Mouse (Mus musculus) stomach, postnatal 0 days (tissue): Measurements from ENCODE around the gene Il1rn. TPM values are rescaled to one million over a fixed set of nuclear protein-coding genes. Genes with fewer than 3 reads are reported as not detected.

Experiments
- ATAC-seq: fragments of 200-750 bp; cut with Nextera tagmentation; 2 replicates; pipeline ENCODE4 v1.8.0; 2017; ENCODE audit not compliant: low FRiP score, low TSS enrichment
- DNase-seq: peaks from one replicate; pipeline ENCODE4 v3.0.0-alpha.2; 2016; ENCODE audit warnings: low spot score
- H3K27ac ChIP-seq: fragments of 300-500 bp; sonication (generic); replicated peaks from 2 replicates; pipeline ENCODE4 v1.5.1; 2014; ENCODE audit warnings: mild to moderate bottlenecking, control low read depth
- H3K27me3 ChIP-seq: fragments of 300-500 bp; sonication (generic); 2 replicates; pipeline ENCODE4 v1.6.1; 2014; ENCODE audit warnings: low read length; ENCODE audit not compliant: control insufficient read depth, insufficient read depth
- H3K36me3 ChIP-seq: fragments of 300-500 bp; sonication (generic); 2 replicates; pipeline ENCODE4 v1.6.1; 2014; ENCODE audit warnings: low read length, mixed read lengths; ENCODE audit not compliant: control insufficient read depth, insufficient read depth
- H3K4me1 ChIP-seq: fragments of 300-500 bp; sonication (generic); replicated peaks from 2 replicates; pipeline ENCODE4 v1.6.1; 2014; ENCODE audit warnings: antibody characterized with exemption; ENCODE audit not compliant: control insufficient read depth, insufficient read depth
- H3K4me2 ChIP-seq: fragments of 300-500 bp; sonication (generic); replicated peaks from 2 replicates; pipeline ENCODE4 v1.6.1; 2014; ENCODE audit warnings: low read depth, mild to moderate bottlenecking, control low read depth, moderate library complexity
- H3K4me3 ChIP-seq: fragments of 300-500 bp; sonication (generic); 2 replicates; pipeline ENCODE4 v1.5.1; 2014; ENCODE audit warnings: low read depth, low read length, control low read depth
- H3K9ac ChIP-seq: fragments of 300-500 bp; sonication (generic); 2 replicates; pipeline ENCODE4 v1.6.1; 2014; ENCODE audit warnings: mild to moderate bottlenecking, low read length, control low read depth, mixed read lengths
- H3K9me3 ChIP-seq: fragments of 300-500 bp; sonication (generic); 2 replicates; pipeline ENCODE4 v1.6.1; 2016; ENCODE audit warnings: low read length; ENCODE audit not compliant: control insufficient read depth
- CTCF ChIP-seq: IDR thresholded peaks from 2 replicates; pipeline ENCODE4 v1.5.1; 2016; ENCODE audit warnings: antibody characterized with exemption, low read depth, mild to moderate bottlenecking, moderate library complexity
- EP300 ChIP-seq: optimal IDR thresholded peaks from 2 replicates; pipeline ENCODE3; 2016; ENCODE audit warnings: antibody characterized with exemption
- WGBS: fragments of 180-500 bp; shearing (Covaris S2); extraction: QIAGEN DNeasy Blood & Tissue Kit; methylation state at CpG from one replicate; pipeline ENCODE4 v1.1.7; 2014; 5-methylcytosine and 5-hydroxymethylcytosine counted together
- polyA plus RNA-seq: library from polyadenylated mRNA; unstranded; fragments of >200 nt; fragmentation: Nextera tagmentation; extraction: Ambion mirVana; gene quantifications from 2 replicates; pipeline ENCODE4 v1.2.1, GENCODE M21; 2015

The Il1rn gene
- polyA plus RNA-seq = 22.4 and 30.0 TPM in 2 replicates

DNA sequence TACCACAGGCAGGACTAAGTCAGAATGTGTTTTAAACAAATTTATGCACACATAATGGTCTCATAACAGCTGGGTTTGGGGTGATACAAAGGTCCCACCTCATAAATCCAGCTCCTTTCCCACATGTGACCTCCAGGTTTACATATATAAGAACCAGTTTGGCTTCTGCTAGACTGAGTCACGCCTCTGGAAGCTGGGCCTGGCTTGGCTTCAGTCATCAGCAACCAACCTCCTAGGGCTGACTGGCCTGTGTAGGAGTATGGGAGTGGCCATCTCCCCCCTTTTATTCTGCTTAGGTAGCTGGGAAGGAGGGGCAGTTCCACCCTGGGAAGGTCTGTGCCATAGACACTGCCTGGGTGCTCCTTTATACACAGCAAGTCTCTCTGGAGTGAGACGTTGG, at the start of gene Il1rn:
Il1rn (plus strand) TSS at position 309 of the 400 bp plus-strand sequence.
- TF ChIP-seq CTCF (no peak), EP300 (no peak)
- H3K27ac ChIP-seq = peak within 1 kb of the TSS; percentile 24; the same call in 1 of the 2 replicates
- DNase-seq (peak; percentile 42), ATAC-seq (peak; percentile 88)
- H3K4me1 ChIP-seq = no peaks in the 10 kb centered on the region
- H3K36me3 ChIP-seq = no peaks in the 10 kb centered on the region
- WGBS = 48% methylated on average over 2 of the region's 2 CpGs
- H3K4me3 ChIP-seq = no peak within 1 kb of the TSS
- no peak within 1 kb of the TSS for H3K4me2 ChIP-seq
- H3K9ac ChIP-seq = no peak within 1 kb of the TSS
- no peaks in the 10 kb centered on the region for H3K9me3 ChIP-seq
- H3K27me3 ChIP-seq = no peaks in the 10 kb centered on the region

DNA sequence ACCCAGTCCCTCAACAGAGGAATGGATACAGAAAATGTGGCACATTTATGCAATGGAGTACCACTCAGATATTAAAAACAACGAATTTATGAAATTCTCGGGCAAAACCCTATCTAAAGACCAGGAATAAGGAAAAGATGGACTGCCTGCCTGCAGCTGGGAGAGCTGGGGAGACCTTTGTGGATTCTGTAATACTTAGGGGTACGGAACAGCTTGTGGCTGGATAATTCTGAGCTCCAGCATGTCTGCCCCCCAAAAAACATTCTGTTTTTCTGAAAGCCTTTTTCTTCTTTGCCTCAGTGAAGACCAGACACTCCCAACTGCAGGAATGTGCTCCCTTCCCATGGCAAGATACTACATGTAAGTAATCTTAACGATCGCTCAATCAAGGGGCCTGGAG, 45.8 kb upstream of the Il1rn start, which contains the start of gene Il1f10:
Il1f10 (plus strand) TSS at position 301 of the 400 bp plus-strand sequence.
- no peak for DNase-seq
- TF ChIP-seq CTCF (no peak), EP300 (no peak)
- H3K4me2 ChIP-seq = no peak within 1 kb of the TSS
- no peak within 1 kb of the TSS for H3K9ac ChIP-seq
- no peaks in the 10 kb centered on the region for H3K9me3 ChIP-seq
- WGBS = 75% methylated on average over 5 of the region's 5 CpGs
- H3K4me3 ChIP-seq = no peak within 1 kb of the TSS
- ATAC-seq = no peak
- H3K36me3 ChIP-seq = no peaks in the 10 kb centered on the region
- no peaks in the 10 kb centered on the region for H3K27me3 ChIP-seq
- H3K4me1 ChIP-seq = no peaks in the 10 kb centered on the region
- H3K27ac ChIP-seq = no peak within 1 kb of the TSS

DNA sequence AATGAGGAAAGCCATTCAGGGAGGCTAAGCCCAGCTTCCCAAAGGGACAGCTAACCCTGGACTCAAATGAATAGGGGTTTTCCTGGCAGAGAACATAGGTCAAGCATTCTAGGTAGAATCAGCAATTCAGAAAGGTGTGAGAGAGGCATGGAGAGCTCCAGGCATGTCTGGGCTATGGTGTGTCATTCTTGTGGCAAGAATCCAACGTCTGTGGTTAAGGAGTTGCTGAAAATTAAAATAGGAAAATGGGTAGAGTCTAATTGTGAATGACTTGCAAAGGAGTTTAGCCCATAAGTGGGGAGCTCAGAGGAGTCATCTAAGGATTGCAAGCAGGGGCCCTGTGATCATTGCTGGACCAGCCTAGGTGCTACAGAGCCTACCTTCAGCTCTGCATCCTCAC, 42.0 kb upstream of the Il1rn start:
- H3K36me3 ChIP-seq = no peaks in the 10 kb centered on the region
- 38% methylated on average over 1 of the region's 1 CpGs for WGBS
- H3K27ac ChIP-seq = no peak overlapping the region
- DNase-seq (no peak), ATAC-seq (no peak)
- H3K4me2 ChIP-seq = no peak overlapping the region
- no peak overlapping the region for H3K4me3 ChIP-seq
- no peaks in the 10 kb centered on the region for H3K4me1 ChIP-seq
- no peaks in the 10 kb centered on the region for H3K9me3 ChIP-seq
- TF ChIP-seq CTCF = no peak
- TF ChIP-seq EP300 = no peak
- H3K9ac ChIP-seq = no peak overlapping the region
- H3K27me3 ChIP-seq = no peaks in the 10 kb centered on the region

DNA sequence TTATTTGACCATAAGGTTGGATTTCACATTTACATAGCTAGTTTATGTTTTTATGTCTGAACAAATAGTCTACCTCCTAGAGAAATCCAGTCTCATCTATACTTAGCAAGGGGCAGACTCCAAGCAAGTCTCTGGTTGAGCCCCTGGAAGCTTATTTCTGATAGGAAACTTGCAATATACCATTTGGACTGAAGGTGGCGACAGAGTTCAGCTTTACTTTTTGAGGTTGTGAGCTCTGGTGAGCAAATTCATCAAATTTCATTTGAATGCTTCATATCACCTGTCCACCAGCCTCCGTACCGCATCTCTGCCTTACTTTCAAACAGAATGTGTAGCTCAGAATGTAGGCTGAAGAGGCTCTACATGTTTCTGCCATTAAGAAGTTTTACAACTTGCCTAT, 39.8 kb upstream of the Il1rn start:
- WGBS = 3% methylated on average over 3 of the region's 3 CpGs
- H3K4me2 ChIP-seq = no peak overlapping the region
- DNase-seq = peak; percentile 49
- H3K27ac ChIP-seq = no peak overlapping the region
- H3K27me3 ChIP-seq = no peaks in the 10 kb centered on the region
- no peaks in the 10 kb centered on the region for H3K9me3 ChIP-seq
- TF ChIP-seq CTCF = peak; percentile 92
- no peak for TF ChIP-seq EP300
- H3K9ac ChIP-seq = no peak overlapping the region
- H3K36me3 ChIP-seq = no peaks in the 10 kb centered on the region
- H3K4me3 ChIP-seq = no peak overlapping the region
- ATAC-seq = no peak
- H3K4me1 ChIP-seq = no peaks in the 10 kb centered on the region

DNA sequence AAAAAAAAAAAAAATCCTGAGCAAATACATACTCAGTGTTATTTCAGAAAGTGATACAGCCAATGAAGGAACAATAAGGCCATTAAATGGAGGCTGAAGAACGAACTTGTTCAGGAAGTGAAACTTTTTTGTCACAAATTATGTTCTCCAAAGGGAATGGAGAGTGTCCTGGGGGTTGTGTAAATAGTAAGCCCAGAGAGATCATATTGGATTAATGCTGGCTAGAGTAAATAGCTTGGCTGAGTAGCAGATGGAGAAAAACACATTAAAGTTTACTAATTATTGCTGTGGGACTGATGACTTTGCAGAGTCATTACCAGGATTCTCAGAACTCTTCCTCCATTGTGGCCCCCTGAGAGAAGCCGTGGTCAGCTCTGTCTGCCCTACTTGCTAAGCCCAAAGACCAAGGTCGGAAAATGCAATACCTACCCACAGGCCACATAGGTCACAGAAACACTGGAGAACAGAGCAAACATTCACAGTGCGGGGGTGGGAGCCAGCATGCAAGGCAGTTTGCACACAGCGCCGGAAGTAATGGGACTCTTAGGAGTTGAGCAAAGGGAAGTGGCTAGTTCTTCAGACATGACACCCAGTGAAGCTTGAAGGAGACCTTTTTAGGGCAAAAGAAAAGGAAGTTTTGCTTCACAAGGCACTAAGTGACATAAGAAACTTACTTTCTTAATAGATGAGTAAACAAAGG, 25.2 kb upstream of the Il1rn start:
- WGBS = 47% methylated on average over 6 of the region's 6 CpGs
- H3K27me3 ChIP-seq = no peaks in the 10 kb centered on the region
- H3K9me3 ChIP-seq = no peaks in the 10 kb centered on the region
- no peaks in the 10 kb centered on the region for H3K36me3 ChIP-seq
- H3K4me1 ChIP-seq = no peaks in the 10 kb centered on the region
- no peak overlapping the region for H3K27ac ChIP-seq
- no peak overlapping the region for H3K4me3 ChIP-seq
- no peak overlapping the region for H3K4me2 ChIP-seq
- DNase-seq (no peak), ATAC-seq (no peak)
- TF ChIP-seq EP300 (no peak), CTCF (no peak)
- no peak overlapping the region for H3K9ac ChIP-seq

DNA sequence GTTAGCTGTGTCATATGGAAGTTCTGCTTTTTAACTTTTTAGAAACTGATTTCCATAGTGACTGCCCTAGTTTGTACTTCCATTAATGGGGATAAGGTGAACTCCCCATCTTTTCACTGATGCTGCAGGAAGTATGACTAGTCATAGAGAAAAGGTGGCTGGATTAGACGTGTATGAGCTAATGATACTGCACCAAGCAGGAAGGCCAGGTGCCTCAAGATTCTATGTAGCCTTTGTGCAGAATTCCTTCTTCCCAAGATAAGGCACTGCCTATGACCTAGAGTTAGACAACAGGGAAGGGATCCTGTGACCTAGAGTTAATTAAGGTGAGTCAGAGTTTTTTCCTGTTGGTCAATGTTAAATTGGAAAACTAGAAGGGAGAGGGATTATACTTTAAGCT, 19.7 kb upstream of the Il1rn start:
- TF ChIP-seq EP300 (no peak), CTCF (no peak)
- Histone ChIP-seq H3K4me1 (no peaks in the 10 kb centered on the region), H3K27me3 (no peaks in the 10 kb centered on the region), H3K9me3 (no peaks in the 10 kb centered on the region), H3K27ac (no peak overlapping the region), H3K4me2 (no peak overlapping the region), H3K36me3 (no peaks in the 10 kb centered on the region), H3K9ac (no peak overlapping the region), H3K4me3 (no peak overlapping the region)
- ATAC-seq = peak; percentile 93
- DNase-seq = no peak
- 59% methylated on average over 1 of the region's 1 CpGs for WGBS
